Mouse (Mus musculus): ENCODE results near the gene Mapk1ip1l. TPM values are rescaled to one million over a fixed set of nuclear protein-coding genes. Genes with fewer than 3 reads are reported as not detected.
A peak's percentile ranks its signal among the peaks of the same experiment; 100 is the strongest.

Gene Mapk1ip1l
- total and polyA plus RNA-seq, 3 experiments = 36.6 to 80.9 (median 51.5) TPM

DNA sequence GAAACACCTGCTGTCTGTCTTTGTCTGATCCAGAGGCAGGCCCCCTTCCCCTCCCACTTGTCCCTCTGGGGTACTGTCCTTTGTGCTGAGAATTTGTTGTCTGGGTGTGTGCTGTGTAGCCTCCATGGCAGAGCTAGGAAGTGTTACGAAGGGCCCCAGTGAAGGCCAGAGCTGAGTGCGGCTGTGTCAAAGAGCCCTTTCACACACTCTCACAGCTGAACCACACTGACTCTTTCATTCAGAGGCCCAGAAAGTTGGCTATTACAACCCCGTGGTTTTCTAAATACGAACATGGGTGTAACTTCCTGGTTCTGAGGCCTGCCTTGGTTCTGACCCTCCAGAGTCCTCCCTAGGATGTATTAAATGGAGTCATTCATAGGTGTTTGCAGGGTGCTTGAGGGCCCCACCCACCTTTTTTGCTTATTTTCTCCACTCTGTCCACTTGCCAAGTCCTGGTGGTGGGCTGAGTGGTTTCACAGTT, 43.8 kb downstream of the Mapk1ip1l start (continued):
- no peak for TF ChIP-seq ETS1 (conservative IDR thresholded peaks at IDR 0.05; ENCODE audit: low read depth, low read length)

DNA sequence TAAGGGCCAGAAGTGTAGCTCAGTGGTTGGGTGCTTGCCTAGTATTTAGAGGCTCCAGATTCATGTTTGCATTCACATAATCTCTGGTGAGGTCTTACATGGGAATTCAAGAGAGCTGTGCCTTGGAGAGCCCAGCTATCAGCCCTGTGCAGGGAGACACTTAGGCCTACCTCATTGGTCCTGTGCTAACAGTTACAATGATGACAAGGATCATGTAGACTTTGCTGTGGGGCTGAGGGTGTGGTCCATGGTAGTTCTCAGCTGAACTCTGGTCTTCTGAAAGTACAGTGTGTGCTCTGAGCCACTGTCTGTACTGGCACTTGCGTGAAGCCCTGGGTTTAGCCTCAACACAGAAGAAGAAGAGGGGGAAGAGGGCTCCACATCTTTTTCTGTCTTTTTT, 48.6 kb downstream of the Mapk1ip1l start:
- Histone ChIP-seq H3K36me3 (replicated peaks in 1 of 2; ENCODE audit: control insufficient read depth in 1 of 2, insufficient read depth in 1 of 2, low read length in 1 of 2) (no peaks in the 10 kb centered on the region), H3K79me2 (replicated peaks; ENCODE audit: control insufficient read depth, extremely low read depth, insufficient read depth, poor library complexity, severe bottlenecking) (no peaks in the 10 kb centered on the region), H3K4me1 (ENCODE audit: control insufficient read depth in 1 of 2, insufficient read depth in 2 of 2) (peaks cover 0 to 15% of the 10 kb centered on the region in 2 experiments; a peak in 2 of 4 replicates), H3K27ac (ENCODE audit: insufficient read depth, low read depth) (no peak overlapping the region), H3K27me3 (replicated peaks) (no peaks in the 10 kb centered on the region), H3K9me3 (replicated peaks; ENCODE audit: low read length) (no peaks in the 10 kb centered on the region), H3K4me3 (replicated peaks in 1 of 3; ENCODE audit: low read depth in 2 of 3, low read length in 2 of 3, poor library complexity in 1 of 3) (no peak overlapping the region), H3K9ac (ENCODE audit: insufficient read depth, low read depth) (no peak overlapping the region), H3K4me2 (ENCODE audit: insufficient read depth, low read depth, poor library complexity, severe bottlenecking) (no peak overlapping the region)
- in situ Hi-C loops (cut with MboI; ENCODE audit: low pct_ligation_motif_present, low pct_unique_long_range_greater_than_20kb, low sequenced_read_pairs) (no loop called here), dilution Hi-C loops (cut with MboI; ENCODE audit: extremely low pct_ligation_motif_present, extremely low pct_unique_long_range_greater_than_20kb, low sequenced_read_pairs) (no loop called here)
- no peak for TF ChIP-seq UBTF (IDR thresholded peaks at IDR 0.05; ENCODE audit: low read depth, low read length)
- TF ChIP-seq HCFC1 (IDR thresholded peaks at IDR 0.05; ENCODE audit: low read depth, low read length) = no peak
- no peak for TF ChIP-seq ELF1 (IDR thresholded peaks at IDR 0.05; ENCODE audit: low read depth, low read length)
- no peak for TF ChIP-seq JUN (IDR thresholded peaks at IDR 0.05; ENCODE audit: insufficient read depth, low read depth, low read length)
- no peak for TF ChIP-seq PAX5 (IDR thresholded peaks at IDR 0.05; ENCODE audit: low read length)
- no peak for TF ChIP-seq MEF2A (IDR thresholded peaks at IDR 0.05; ENCODE audit: borderline replicate concordance, low read depth, low read length)
- no peak for TF ChIP-seq KAT2A (IDR thresholded peaks at IDR 0.05; ENCODE audit: insufficient replicate concordance, low read length)
- no peak for TF ChIP-seq ZMIZ1 (IDR thresholded peaks at IDR 0.05; ENCODE audit: low read depth, low read length)
- no peak for TF ChIP-seq ZC3H11A (IDR thresholded peaks at IDR 0.05; ENCODE audit: low read depth, low read length)
- no peak for TF ChIP-seq USF2 (conservative IDR thresholded peaks at IDR 0.05; ENCODE audit: low read depth, low read length)
- TF ChIP-seq IRF4 (IDR thresholded peaks at IDR 0.05; ENCODE audit: low read depth, low read length) = no peak
- TF ChIP-seq TCF12 (IDR thresholded peaks at IDR 0.05; ENCODE audit: low read depth, low read length) = no peak
- DNase-seq (ENCODE audit: extremely low read depth) = no peak

DNA sequence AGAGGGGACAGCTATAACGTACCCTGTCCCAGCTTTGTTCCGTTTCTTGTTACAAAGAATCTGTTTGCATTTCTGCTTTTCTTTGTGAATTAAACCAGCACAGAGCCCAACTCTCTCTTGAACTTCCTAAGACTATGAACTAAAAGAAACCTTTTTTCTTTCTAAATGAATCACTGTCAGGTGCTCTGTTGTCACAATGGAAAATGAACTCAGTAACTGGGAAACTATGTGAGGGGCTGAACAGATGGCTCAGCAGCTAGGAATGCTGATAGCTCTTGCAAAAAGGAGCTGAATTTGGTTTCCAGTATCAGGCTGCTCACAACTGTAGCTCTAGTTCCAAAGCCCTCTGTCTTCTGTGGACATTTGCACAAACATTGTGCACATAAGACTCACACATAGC, 52.9 kb downstream of the Mapk1ip1l start:
- Histone ChIP-seq H3K36me3 (replicated peaks in 1 of 2; ENCODE audit: control insufficient read depth in 1 of 2, insufficient read depth in 1 of 2, low read length in 1 of 2) (no peaks in the 10 kb centered on the region), H3K9ac (ENCODE audit: insufficient read depth, low read depth) (no peak overlapping the region), H3K9me3 (replicated peaks; ENCODE audit: low read length) (no peaks in the 10 kb centered on the region), H3K27me3 (replicated peaks) (no peaks in the 10 kb centered on the region), H3K27ac (ENCODE audit: insufficient read depth, low read depth) (no peak overlapping the region), H3K4me1 (ENCODE audit: control insufficient read depth in 1 of 2, insufficient read depth in 2 of 2) (peaks cover 0 to 18% of the 10 kb centered on the region in 2 experiments; a peak in 2 of 4 replicates), H3K4me2 (ENCODE audit: insufficient read depth, low read depth, poor library complexity, severe bottlenecking) (no peak overlapping the region), H3K79me2 (replicated peaks; ENCODE audit: control insufficient read depth, extremely low read depth, insufficient read depth, poor library complexity, severe bottlenecking) (no peaks in the 10 kb centered on the region), H3K4me3 (replicated peaks in 1 of 3; ENCODE audit: low read depth in 2 of 3, low read length in 2 of 3, poor library complexity in 1 of 3) (no peak overlapping the region)
- DNase-seq (ENCODE audit: extremely low read depth) = peak; percentile 34
- dilution Hi-C loops (cut with MboI; ENCODE audit: extremely low pct_ligation_motif_present, extremely low pct_unique_long_range_greater_than_20kb, low sequenced_read_pairs) = no loop called here
- in situ Hi-C loops (cut with MboI; ENCODE audit: low pct_ligation_motif_present, low pct_unique_long_range_greater_than_20kb, low sequenced_read_pairs) = no loop called here
- TF ChIP-seq TCF12 (IDR thresholded peaks at IDR 0.05; ENCODE audit: low read depth, low read length) (peak; percentile 48; the same call in 1 of the 2 replicates), TBP (conservative IDR thresholded peaks at IDR 0.05; ENCODE audit: low read depth, low read length) (no peak), JUND (conservative IDR thresholded peaks at IDR 0.05; ENCODE audit: low read depth, low read length) (peak; percentile 73; the same call in 1 of the 2 replicates), JUN (IDR thresholded peaks at IDR 0.05; ENCODE audit: insufficient read depth, low read depth, low read length) (peak; percentile 61; the same call in 1 of the 2 replicates), EP300 (IDR thresholded peaks at IDR 0.05; ENCODE audit: low read length) (peak; percentile 80), USF2 (conservative IDR thresholded peaks at IDR 0.05; ENCODE audit: low read depth, low read length) (no peak), BHLHE40 (IDR thresholded peaks at IDR 0.05; ENCODE audit: low read depth, low read length) (peak; percentile 62; the same call in 1 of the 2 replicates), IRF4 (IDR thresholded peaks at IDR 0.05; ENCODE audit: low read depth, low read length) (peak; percentile 71)
